Mouse (Mus musculus) hindbrain, embryonic 14.5 days (tissue): Measurements from ENCODE around the gene Rsph6a. TPM values are rescaled to one million over a fixed set of nuclear protein-coding genes. Genes with fewer than 3 reads are reported as not detected.

ENCODE experiments used
- ATAC-seq: fragments of 200-750 bp; cut with Nextera tagmentation; 2 replicates; pipeline ENCODE4 v1.8.0; 2017; ENCODE audit warnings: moderate number of reproducible peaks, mild to moderate bottlenecking, moderate TSS enrichment, moderate library complexity; ENCODE audit not compliant: low FRiP score
- DNase-seq: peaks from one replicate; pipeline ENCODE4 v3.0.0-alpha.2; 2015; ENCODE audit warnings: low spot score
- H3K27ac ChIP-seq: fragments of 300-500 bp; sonication (generic); 2 replicates; pipeline ENCODE4 v1.5.1; 2014; ENCODE audit warnings: mild to moderate bottlenecking, moderate library complexity
- H3K27me3 ChIP-seq: fragments of 300-500 bp; sonication (generic); 2 replicates; pipeline ENCODE4 v1.6.1; 2014; ENCODE audit warnings: mild to moderate bottlenecking, low read length, mixed read lengths; ENCODE audit not compliant: control insufficient read depth, insufficient read depth
- H3K36me3 ChIP-seq: fragments of 300-500 bp; sonication (generic); replicated peaks from 2 replicates; pipeline ENCODE4 v1.6.1; 2014; ENCODE audit not compliant: control insufficient read depth, insufficient read depth
- H3K4me1 ChIP-seq: fragments of 300-500 bp; sonication (generic); replicated peaks from 2 replicates; pipeline ENCODE4 v1.6.1; 2014; ENCODE audit warnings: antibody characterized with exemption, low read length, mixed read lengths; ENCODE audit not compliant: control insufficient read depth, insufficient read depth
- H3K4me2 ChIP-seq: fragments of 300-500 bp; sonication (generic); replicated peaks from 2 replicates; pipeline ENCODE4 v1.6.1; 2014; ENCODE audit warnings: mild to moderate bottlenecking, moderate library complexity
- H3K4me3 ChIP-seq: fragments of 300-500 bp; sonication (generic); replicated peaks from 2 replicates; pipeline ENCODE4 v1.5.1; 2014; ENCODE audit warnings: mild to moderate bottlenecking, low read length
- H3K9ac ChIP-seq: fragments of 300-500 bp; sonication (generic); 2 replicates; pipeline ENCODE4 v1.6.1; 2014
- H3K9me3 ChIP-seq: fragments of 300-500 bp; sonication (generic); 2 replicates; pipeline ENCODE4 v1.6.1; 2016; ENCODE audit warnings: low read length; ENCODE audit not compliant: control insufficient read depth
- WGBS: fragments of 180-500 bp; shearing (Covaris S2); extraction: QIAGEN DNeasy Blood & Tissue Kit; methylation state at CpG from one replicate; pipeline ENCODE4 v1.1.7; 2014; 5-methylcytosine and 5-hydroxymethylcytosine counted together
- polyA plus RNA-seq: library from polyadenylated mRNA; unstranded; fragments of >200 nt; fragmentation: Nextera tagmentation; extraction: Ambion mirVana; gene quantifications from 2 replicates; pipeline ENCODE4 v1.2.1, GENCODE M21; 2014

Rsph6a gene
- polyA plus RNA-seq, 1 experiment from 2014 or later: 0.43 TPM

DNA sequence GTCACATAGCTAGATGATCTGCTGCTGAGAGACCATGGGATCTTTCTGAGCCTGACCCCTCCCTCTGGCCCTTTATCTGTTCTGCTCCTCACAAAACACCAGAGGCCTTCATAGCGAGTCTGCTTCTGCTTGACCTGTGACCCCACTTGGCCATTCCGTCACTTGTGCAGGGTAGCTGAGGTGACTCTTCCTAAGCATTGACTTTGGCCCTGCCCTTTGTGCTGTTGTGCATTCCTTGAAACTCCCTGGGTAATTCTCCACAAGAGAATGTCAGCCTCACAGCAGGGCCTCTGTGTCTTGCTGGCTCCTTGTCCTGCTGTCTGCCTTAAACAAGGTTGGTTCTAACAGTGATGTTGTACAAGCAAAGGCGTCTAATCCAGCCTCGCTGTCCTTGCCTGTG lies 22.8 kb upstream of the Rsph6a start:
- WGBS: 22% methylated on average over 4 of the region's 4 CpGs
- Histone ChIP-seq H3K4me2 (no peak overlapping the region), H3K9me3 (no peaks in the 10 kb centered on the region), H3K4me1 (no peaks in the 10 kb centered on the region), H3K9ac (no peak overlapping the region), H3K36me3 (peaks cover 81% of the 10 kb centered on the region), H3K4me3 (no peak overlapping the region), H3K27me3 (no peaks in the 10 kb centered on the region), H3K27ac (no peak overlapping the region)
- ATAC-seq (no peak), DNase-seq (no peak)

DNA sequence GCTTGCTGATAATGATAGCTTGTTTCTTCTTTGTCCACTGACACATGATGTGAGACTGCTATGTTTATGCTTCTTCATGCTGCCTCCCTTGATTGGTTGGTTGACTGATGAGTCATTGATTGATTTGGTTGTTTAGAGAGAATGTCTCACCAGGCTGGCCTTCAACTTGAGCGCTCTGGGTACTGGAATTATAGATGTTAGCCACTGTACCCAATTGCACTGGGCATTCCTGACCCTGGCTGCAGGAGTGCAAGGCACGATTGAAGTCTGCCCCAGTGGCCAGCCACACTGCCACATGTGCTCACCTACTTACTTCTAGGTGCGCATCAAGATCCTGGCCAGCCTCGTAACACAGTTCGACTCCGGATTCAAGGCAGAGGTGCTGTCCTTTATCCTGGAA lies 9.9 kb upstream of the Rsph6a start:
- ATAC-seq: no peak

DNA sequence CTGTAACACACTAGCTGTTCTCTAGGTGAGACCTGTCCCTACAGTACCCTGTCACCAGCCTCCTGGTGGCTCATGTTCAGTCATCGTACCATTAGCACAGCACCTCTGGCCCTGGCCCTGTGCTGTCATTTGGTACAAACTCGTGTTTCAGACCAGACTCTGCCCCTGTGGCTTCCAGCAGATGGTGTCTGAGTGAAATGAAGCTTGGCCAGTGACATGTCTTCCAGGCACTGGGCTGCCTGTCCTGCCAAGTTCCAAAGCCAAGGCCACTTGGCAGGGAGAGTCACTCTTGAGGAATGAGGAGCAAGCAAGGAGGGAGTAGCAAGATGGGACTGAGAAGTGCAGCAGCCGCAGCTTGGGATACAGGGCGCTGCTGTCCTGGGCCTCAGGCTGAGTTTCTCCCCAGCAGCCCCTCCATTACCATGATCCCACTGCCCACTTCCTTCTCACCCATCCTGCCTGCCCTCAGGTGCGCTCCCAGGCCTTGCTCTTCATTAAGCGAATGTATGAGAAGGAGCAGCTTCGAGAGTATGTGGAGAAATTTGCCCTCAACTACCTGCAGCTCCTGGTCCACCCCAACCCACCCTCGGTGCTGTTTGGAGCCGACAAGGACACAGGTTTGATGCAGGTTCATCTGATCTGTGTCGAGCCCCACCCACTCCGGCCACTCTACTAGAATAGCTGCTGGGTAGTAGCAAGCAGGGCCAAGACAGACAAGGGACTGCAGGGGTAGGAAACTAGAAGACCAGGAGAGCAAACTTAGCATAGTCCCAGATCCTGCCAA lies 8.0 kb upstream of the Rsph6a start:
- DNase-seq (no peak), ATAC-seq (no peak)
- no peak overlapping the region for H3K4me3 ChIP-seq
- 92% methylated on average over 11 of the region's 11 CpGs for WGBS
- no peak overlapping the region for H3K9ac ChIP-seq
- H3K4me2 ChIP-seq: no peak overlapping the region
- H3K36me3 ChIP-seq: peaks cover 99% of the 10 kb centered on the region
- H3K4me1 ChIP-seq: no peaks in the 10 kb centered on the region
- no peak overlapping the region for H3K27ac ChIP-seq
- H3K9me3 ChIP-seq: no peaks in the 10 kb centered on the region
- H3K27me3 ChIP-seq: no peaks in the 10 kb centered on the region

More for the DNA sequence above, 9.9 kb upstream of the Rsph6a start:
- H3K4me1 ChIP-seq: no peaks in the 10 kb centered on the region
- no peak overlapping the region for H3K4me2 ChIP-seq
- no peak overlapping the region for H3K9ac ChIP-seq
- no peak overlapping the region for H3K4me3 ChIP-seq
- DNase-seq: no peak
- 96% methylated on average over 6 of the region's 6 CpGs for WGBS
- no peaks in the 10 kb centered on the region for H3K27me3 ChIP-seq
- no peaks in the 10 kb centered on the region for H3K9me3 ChIP-seq
- H3K27ac ChIP-seq: no peak overlapping the region
- H3K36me3 ChIP-seq: peaks cover 99% of the 10 kb centered on the region

DNA sequence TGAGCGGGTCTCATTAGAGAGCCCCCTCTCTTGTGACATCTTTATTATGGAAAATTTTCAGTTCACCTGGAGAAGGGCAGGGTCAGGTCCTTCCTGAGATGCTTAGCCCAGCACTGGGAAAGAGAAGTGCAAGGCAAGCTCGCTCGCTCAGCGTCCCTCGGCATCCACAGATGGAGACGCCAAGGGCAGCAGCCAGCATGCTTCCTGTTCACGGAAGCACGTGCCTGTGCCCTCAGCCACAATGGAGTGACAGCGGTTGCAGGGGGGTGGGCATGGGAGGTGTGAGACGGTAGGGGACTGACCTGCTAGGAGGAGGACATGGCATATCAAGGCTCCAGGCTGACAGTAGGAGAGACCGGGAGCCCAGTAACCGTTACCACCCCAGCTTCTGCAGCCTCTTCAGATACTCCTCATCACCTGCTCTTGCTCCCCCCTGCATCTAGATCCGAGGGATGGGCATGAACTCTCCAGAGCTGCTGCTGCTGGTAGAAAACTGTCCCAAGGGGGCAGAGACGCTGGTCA lies 6.4 kb upstream of the Rsph6a start:
- Histone ChIP-seq H3K9ac (no peak overlapping the region), H3K36me3 (peaks cover 96% of the 10 kb centered on the region), H3K27me3 (no peaks in the 10 kb centered on the region), H3K4me1 (no peaks in the 10 kb centered on the region), H3K4me2 (no peak overlapping the region), H3K27ac (no peak overlapping the region), H3K9me3 (no peaks in the 10 kb centered on the region), H3K4me3 (no peak overlapping the region)
- DNase-seq: no peak
- no peak for ATAC-seq
- WGBS: 89% methylated on average over 14 of the region's 14 CpGs

DNA sequence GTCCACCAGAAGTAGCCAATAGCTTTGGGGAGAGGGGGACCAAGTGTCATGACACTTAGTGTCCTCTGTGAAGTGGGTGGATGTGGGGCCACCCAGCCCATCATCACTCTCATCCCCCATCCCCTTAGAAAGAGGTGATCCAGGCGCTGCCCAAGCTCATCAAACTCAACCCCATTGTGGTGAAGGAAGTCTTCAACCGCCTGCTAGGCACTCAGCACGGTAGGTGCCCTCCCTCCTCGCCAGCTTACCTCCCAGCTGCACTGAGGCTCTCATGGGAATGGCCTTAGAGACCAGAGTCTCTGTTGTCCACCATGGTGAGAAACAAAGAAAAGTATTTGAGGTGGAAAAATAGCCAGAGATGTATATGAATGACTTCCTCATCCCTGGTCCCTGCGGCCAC lies 5.2 kb upstream of the Rsph6a start:
- ATAC-seq (no peak), DNase-seq (no peak)
- Histone ChIP-seq H3K4me3 (no peak overlapping the region), H3K27ac (no peak overlapping the region), H3K27me3 (no peaks in the 10 kb centered on the region), H3K9me3 (no peaks in the 10 kb centered on the region), H3K36me3 (peaks cover 85% of the 10 kb centered on the region), H3K4me1 (no peaks in the 10 kb centered on the region), H3K9ac (no peak overlapping the region), H3K4me2 (no peak overlapping the region)
- 93% methylated on average over 5 of the region's 5 CpGs for WGBS

DNA sequence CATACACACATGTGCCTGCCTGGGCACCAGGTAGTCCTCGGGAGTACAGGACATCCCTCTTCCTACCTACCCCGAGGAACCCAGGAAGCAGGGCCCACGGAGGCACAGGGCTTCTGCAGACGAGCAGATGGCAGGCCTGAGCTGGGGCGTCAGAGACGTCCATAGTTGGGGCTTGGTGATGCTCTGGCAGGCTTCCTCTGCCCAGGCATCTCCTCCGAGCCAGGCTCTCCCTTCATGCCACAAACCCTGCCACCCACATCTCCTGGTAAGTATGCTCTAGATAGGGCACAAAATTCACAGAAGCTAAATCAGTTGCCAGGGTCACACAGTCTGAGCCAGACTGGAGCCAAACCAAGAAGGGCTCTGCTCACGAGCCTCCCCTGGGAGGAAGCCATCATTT lies 4.3 kb upstream of the Rsph6a start:
- peaks cover 76% of the 10 kb centered on the region for H3K36me3 ChIP-seq
- 91% methylated on average over 8 of the region's 8 CpGs for WGBS
- ATAC-seq: no peak

DNA sequence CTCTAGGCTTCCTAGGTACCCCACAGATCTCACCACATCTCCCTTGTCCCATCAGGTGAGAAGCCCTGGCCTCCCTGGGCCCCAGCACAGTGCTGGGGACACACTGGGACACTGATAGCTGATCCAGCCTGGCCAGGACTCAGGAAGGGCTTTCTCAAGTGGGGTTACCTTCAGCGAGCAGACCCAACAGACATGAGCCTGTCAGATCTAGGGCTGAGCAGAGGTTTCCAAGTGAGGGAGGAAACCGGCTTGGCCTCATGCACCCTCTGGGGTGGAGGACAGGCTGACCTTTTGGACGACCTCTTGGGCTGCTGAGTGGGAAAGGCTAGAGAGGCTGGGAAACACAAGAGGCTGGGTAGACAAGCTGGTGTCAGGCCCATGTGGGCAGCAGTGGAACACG lies 3.3 kb upstream of the Rsph6a start:
- Histone ChIP-seq H3K36me3 (peaks cover 66% of the 10 kb centered on the region), H3K4me2 (no peak overlapping the region), H3K9ac (no peak overlapping the region), H3K9me3 (no peaks in the 10 kb centered on the region), H3K4me1 (no peaks in the 10 kb centered on the region), H3K27ac (no peak overlapping the region), H3K27me3 (no peaks in the 10 kb centered on the region), H3K4me3 (no peak overlapping the region)
- ATAC-seq (no peak), DNase-seq (no peak)
- 75% methylated on average over 4 of the region's 4 CpGs for WGBS

More for the DNA sequence above, 4.3 kb upstream of the Rsph6a start:
- no peak overlapping the region for H3K4me2 ChIP-seq
- H3K9me3 ChIP-seq: no peaks in the 10 kb centered on the region
- H3K27me3 ChIP-seq: no peaks in the 10 kb centered on the region
- H3K4me1 ChIP-seq: no peaks in the 10 kb centered on the region
- no peak overlapping the region for H3K4me3 ChIP-seq
- no peak for DNase-seq
- H3K9ac ChIP-seq: no peak overlapping the region
- H3K27ac ChIP-seq: no peak overlapping the region

DNA sequence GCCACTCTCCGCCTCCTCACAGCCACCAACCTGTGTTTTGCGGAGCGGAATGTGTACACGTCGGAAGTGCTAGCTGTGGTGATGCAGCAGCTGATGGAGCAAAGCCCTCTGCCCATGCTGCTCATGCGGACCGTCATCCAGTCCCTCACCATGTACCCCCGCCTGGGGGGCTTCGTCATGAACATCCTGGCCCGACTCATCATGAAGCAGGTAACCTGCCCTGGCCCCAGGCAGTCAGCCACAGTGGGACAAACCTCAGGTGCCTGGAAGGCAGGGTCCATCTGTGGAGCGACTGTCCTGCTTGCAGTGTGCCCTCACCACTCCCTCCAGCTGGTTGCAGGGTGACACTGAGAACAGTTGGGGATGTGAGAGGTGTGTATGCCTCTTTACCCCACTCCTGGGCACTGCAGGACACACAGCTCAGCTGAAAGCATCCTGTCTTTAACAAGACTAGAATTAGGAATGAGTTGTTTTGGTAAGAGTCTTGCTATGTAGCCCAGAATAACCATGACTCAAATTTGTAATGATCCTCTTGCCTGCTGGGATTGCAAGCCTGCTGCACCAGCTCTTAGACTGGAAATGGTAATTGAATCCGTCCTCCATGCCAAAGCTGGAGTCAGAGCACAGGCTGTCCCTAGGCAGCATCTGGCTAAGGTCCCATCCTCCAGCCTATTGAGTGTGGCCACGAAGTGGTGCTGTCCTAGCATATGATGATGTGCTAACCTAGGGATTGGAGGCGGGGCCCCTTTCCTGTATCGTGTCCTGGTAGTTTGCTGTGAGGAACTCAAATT lies 1.9 kb upstream of the Rsph6a start:
- WGBS: 92% methylated on average over 15 of the region's 15 CpGs
- no peak overlapping the region for H3K4me3 ChIP-seq
- no peaks in the 10 kb centered on the region for H3K4me1 ChIP-seq
- no peak overlapping the region for H3K27ac ChIP-seq
- H3K9ac ChIP-seq: no peak overlapping the region
- no peak for ATAC-seq
- H3K36me3 ChIP-seq: peaks cover 52% of the 10 kb centered on the region
- no peaks in the 10 kb centered on the region for H3K27me3 ChIP-seq
- no peaks in the 10 kb centered on the region for H3K9me3 ChIP-seq
- H3K4me2 ChIP-seq: no peak overlapping the region
- no peak for DNase-seq

DNA sequence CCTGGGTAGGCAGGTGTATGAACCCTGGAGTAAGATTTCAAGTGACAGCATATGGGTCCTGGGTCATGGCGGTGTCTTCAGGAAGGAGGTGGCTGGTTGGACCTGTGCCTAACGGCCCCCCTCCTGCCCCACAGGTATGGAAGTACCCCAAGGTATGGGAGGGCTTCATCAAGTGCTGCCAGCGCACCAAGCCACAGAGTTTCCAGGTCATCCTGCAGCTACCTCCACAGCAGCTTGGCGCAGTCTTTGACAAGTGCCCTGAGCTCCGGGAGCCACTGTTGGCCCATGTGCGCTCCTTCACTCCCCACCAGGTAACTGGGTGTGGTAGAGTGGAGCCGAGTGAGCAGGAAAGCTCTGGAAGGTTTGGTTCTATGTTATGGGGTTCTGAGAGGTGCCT lies 1.4 kb upstream of the Rsph6a start:
- Histone ChIP-seq H3K4me2 (no peak overlapping the region), H3K9me3 (no peaks in the 10 kb centered on the region), H3K9ac (no peak overlapping the region), H3K36me3 (peaks cover 46% of the 10 kb centered on the region), H3K27ac (no peak overlapping the region), H3K4me3 (no peak overlapping the region), H3K27me3 (no peaks in the 10 kb centered on the region), H3K4me1 (no peaks in the 10 kb centered on the region)
- WGBS: 91% methylated on average over 7 of the region's 7 CpGs
- DNase-seq: no peak
- no peak for ATAC-seq
